Mouse (Mus musculus) cerebellum, adult 18-20 months (tissue): ENCODE measurements around the gene Ltb4r2.
A peak's percentile ranks its signal among the peaks of the same experiment; 100 is the strongest.

Experiments
- DNase-seq, 2 experiments: peaks; one replicate each; pipeline ENCODE4 v3.0.0; 2021

Ltb4r2 gene

DNA sequence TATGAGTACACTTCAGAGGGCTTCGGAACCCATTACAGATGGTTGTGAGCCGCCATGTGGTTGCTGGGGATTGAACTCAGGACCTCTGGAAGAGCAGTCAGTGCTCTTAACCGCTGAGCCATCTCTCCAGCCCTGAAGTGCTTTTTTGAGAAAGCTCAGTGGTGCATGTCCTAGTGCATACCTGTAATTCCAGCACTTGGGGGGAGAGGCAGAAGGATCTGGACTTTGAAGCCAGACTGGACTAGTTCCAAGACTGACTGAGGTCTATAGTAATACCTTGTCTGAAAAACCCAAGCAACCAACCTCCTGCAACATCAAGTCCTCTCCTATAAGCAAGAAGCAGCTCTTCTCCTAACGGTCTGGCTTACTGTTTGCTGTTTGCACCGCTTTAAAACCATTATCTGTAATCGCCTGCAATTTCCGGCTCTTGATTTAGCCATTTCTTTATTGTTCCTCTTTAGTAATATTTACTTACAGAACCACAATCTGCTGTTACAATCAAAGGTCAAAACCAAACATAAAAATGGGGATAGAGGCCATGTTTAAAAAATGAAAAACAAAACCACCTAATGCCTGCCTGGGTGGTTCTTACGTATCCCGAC, 24.0 kb upstream of the Ltb4r2 start:
- DNase-seq = no peak

GRCm38 (mm10) chr14:55743711-55744110, 17.5 kb upstream of the Ltb4r2 start:
- peak; percentile 82 to 89 for DNase-seq

- peak; percentile 84 to 89 for DNase-seq
Measured at GRCm38 (mm10) chr14:55745180-55745860, 15.9 kb upstream of the Ltb4r2 start, which contains the start of the genes Dhrs1 and Nop9. Gene Dhrs1, minus strand, starts transcription at chr14:55745690. Gene Nop9, plus strand, starts transcription at chr14:55745693.

- no peak for DNase-seq
Measured at GRCm38 (mm10) chr14:55745861-55746237, 15.4 kb upstream of the Ltb4r2 start.

- DNase-seq = no peak
Measured at GRCm38 (mm10) chr14:55747051-55747847, 14.0 kb upstream of the Ltb4r2 start.

DNA sequence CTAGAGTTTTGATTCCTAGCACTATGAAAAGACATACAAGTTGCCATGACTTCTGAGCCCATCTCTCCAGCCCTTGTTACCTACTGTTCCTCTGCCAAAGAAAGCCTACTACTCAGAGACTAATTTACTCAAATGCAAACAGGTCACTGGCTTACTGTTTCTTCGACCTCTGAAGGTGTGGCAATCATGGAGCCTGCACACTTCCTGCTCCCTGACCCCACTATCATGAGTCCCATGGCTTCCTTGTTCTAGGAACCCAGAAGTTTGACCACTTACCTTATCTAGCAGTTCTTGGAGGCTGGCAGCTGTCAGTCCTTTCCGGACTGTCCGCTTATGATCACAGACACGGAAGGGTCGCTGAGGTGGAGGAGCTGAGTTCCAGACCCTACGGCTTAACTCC, 3.7 kb upstream of the Ltb4r2 start:
- DNase-seq = no peak

GRCm38 (mm10) chr14:55758363-55758784, 2.9 kb upstream of the Ltb4r2 start, which contains the start of gene Cideb:
Gene Cideb, minus strand, starts transcription at chr14:55758458.
- DNase-seq = peak; percentile 42 to 49

- DNase-seq = peak; percentile 88 to 89
Measured at GRCm38 (mm10) chr14:55760156-55760555, 1.1 kb upstream of the Ltb4r2 start.

DNA sequence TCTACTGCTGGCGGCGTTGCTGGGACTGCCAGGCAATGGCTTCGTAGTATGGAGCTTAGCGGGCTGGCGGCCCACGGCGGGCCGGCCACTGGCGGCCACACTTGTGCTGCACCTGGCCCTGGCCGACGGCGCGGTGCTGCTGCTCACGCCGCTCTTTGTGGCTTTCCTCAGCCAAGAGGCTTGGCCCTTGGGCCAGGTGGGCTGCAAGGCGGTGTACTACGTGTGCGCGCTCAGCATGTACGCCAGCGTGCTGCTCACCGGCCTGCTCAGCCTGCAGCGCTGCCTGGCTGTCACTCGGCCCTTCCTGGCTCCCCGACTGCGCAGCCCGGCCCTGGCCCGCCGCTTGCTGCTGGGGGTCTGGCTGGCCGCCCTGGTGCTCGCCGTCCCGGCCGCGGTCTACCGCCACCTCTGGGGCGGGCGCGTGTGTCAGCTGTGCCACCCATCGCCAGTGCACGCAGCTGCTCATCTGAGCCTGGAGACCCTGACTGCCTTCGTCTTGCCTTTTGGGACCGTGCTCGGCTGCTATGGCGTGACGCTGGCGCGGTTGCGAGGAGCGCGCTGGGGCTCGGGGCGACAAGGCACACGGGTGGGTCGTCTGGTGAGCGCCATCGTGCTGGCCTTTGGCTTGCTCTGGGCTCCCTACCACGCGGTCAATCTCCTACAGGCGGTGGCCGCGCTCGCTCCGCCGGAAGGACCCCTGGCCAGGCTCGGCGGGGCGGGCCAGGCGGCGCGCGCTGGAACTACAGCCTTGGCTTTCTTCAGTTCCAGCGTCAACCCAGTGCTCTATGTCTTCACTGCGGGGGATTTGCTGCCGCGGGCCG, 983 bp downstream of the Ltb4r2 start:
- DNase-seq = peak; percentile 39 to 58

GRCm38 (mm10) chr14:55763166-55763565, 1.9 kb downstream of the Ltb4r2 start:
- no peak for DNase-seq

DNA sequence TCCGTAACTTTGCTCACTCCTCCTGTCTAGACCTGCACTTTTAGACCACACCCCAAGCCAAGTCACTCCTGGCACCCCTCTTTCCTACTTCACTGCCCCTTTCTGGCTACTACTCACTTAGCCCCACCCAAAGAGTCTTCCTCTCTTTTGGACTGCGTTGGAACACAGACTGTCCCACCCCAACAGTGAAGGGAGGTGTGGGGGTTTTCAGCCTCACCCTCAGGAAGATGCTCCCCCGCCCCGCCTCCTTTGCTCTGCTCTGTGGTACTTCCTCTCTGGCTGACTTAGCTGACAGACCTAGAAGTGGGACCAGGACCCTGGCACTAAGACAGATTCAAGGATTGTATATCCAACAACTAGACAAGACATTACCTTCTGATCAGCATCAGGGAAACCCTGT, 4.5 kb downstream of the Ltb4r2 start, which contains the start of gene Ltb4r1:
Gene Ltb4r1, plus strand, starts transcription at position 267 of the 400 bp plus-strand sequence.
- DNase-seq = no peak

- peak; percentile 82 to 83 for DNase-seq
Measured at GRCm38 (mm10) chr14:55767519-55768414, 6.5 kb downstream of the Ltb4r2 start.

- DNase-seq = no peak
Measured at GRCm38 (mm10) chr14:55768555-55768954, 7.3 kb downstream of the Ltb4r2 start.

- no peak for DNase-seq
Measured at GRCm38 (mm10) chr14:55769087-55769703, 8.0 kb downstream of the Ltb4r2 start.

DNA sequence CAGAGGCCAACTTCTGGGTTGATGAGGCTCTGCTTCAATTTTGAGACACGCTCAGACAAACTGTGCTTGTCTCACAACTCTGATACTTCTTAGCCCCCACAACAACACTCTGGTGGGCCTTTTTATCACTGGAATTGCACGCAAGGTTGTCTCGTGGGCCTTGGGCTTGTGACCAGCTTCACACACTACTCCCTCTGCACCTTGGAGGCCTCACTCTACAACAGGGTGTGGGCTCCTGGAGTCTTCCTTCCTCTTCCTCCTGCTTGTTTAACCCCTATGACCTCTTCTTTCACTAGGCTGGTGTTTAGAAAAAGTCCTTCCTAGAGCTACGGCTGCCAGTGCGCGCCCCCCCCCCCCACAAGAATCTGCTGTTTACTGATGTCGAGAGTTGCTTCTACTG, 15.5 kb downstream of the Ltb4r2 start:
- DNase-seq = no peak

- DNase-seq = no peak
Measured at GRCm38 (mm10) chr14:55777176-55777575, 15.9 kb downstream of the Ltb4r2 start.

DNA sequence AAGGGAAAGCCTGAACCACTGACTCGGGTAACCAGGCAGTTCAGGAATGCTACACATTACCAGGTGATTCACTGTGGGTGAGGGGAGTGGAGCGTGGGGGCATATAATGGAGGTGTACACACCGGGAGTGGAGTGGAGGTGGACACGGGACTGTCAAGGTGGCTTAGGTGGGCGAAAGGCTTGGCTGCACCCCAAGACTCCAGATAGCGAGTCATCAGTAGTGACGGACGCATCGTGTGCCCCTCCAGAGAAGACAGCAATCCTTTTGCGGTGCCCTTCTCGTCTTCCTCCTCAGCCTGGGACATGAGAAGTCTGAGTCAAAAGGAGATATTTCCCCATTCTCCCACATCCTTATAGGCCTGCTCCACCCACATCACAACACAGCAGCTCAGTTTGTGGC, 16.6 kb downstream of the Ltb4r2 start:
- DNase-seq = no peak

GRCm38 (mm10) chr14:55778686-55779085, 17.5 kb downstream of the Ltb4r2 start:
- no peak for DNase-seq

DNA sequence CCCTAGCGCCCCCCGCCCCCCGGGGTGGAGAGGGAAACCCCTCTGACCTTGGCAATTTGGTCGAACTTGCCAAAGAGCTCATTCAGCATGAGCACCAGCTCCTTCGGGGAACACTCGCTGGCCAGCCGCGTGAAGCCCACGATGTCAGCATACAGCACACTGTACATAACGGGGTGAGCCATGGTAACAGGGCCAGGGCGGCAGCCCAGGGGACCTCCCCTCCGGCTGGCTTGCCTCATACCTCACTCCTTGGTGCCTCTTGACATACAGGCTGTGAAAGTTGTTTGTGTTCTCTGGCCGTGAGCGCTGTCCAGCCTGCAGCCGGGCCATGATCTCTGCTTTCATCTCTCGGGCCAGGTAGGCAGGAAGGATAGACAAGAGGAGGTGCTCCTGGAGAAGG, 18.4 kb downstream of the Ltb4r2 start:
- DNase-seq = no peak

GRCm38 (mm10) chr14:55780736-55781135, 19.5 kb downstream of the Ltb4r2 start:
- no peak for DNase-seq

GRCm38 (mm10) chr14:55781310-55781709, 20.1 kb downstream of the Ltb4r2 start:
- peak; percentile 67 to 69 for DNase-seq
